Mouse (Mus musculus): Measurements from ENCODE around the gene Tsacc.

Tsacc gene

GRCm38 (mm10) chr3:88238866-88239391, 57.9 kb downstream of the Tsacc start:
- no peak for DNase-seq (ENCODE audit: low spot score)

GRCm38 (mm10) chr3:88237556-88238194, 59.1 kb downstream of the Tsacc start:
- DNase-seq (ENCODE audit: low spot score) = no peak

- no peak for DNase-seq (ENCODE audit: low spot score)
These were observed 59.6 kb downstream of the Tsacc start for GRCm38 (mm10) chr3:88237161-88237555.

- no peak for DNase-seq (ENCODE audit: low spot score)
These were observed 61.2 kb downstream of the Tsacc start for GRCm38 (mm10) chr3:88235616-88236015.

GRCm38 (mm10) chr3:88235216-88235615, 61.6 kb downstream of the Tsacc start:
- no peak for DNase-seq (ENCODE audit: low spot score)

GRCm38 (mm10) chr3:88234041-88234440, 62.8 kb downstream of the Tsacc start:
- DNase-seq (ENCODE audit: low spot score) = no peak

- DNase-seq (ENCODE audit: low spot score) = no peak
These were observed 63.7 kb downstream of the Tsacc start for GRCm38 (mm10) chr3:88232851-88233649.
